Mouse (Mus musculus) adrenal gland, postnatal 10 days (tissue): ENCODE measurements around the gene Mob3c. TPM values are rescaled to one million over a fixed set of nuclear protein-coding genes. Genes with fewer than 3 reads are reported as not detected.

Experiments used
- DNase-seq: peaks from one replicate; pipeline ENCODE4 v3.0.0; 2021; ENCODE audit warnings: mixed read lengths
- total RNA-seq, 2 experiments: library from RNA; stranded (reverse); gene quantifications; 2 replicates each; pipeline ENCODE4 v1.2.3; 2021

Mob3c gene
- total RNA-seq, 2 experiments from 2014 or later = 13.8 to 15.1 TPM

GRCm38 (mm10) chr4:115878828-115879227 is 50.9 kb downstream of the Mob3c start:
- no peak for DNase-seq

GRCm38 (mm10) chr4:115881183-115881582 is 53.3 kb downstream of the Mob3c start:
- no peak for DNase-seq

- no peak for DNase-seq
Observed at GRCm38 (mm10) chr4:115882195-115882594, 54.3 kb downstream of the Mob3c start.

- DNase-seq = no peak
Observed at GRCm38 (mm10) chr4:115884022-115884421, 56.1 kb downstream of the Mob3c start, which contains the start of gene Kncn. Gene Kncn, plus strand, starts transcription at chr4:115884400.

Other genes with a start within 250 kb of the Mob3c start
- 10 to 100 TPM in 1 of 2 experiments, 1 to 10 TPM in 1; 4.4 to 17.8 TPM for gene Cyp4a32, start 227.1 kb upstream of the Mob3c start, total RNA-seq
- 10 to 100 TPM; 19.1 to 26.5 TPM for gene Cyp4b1, start 180.4 kb upstream of the Mob3c start, total RNA-seq
- gene Efcab14, start 90.3 kb upstream of the Mob3c start, total RNA-seq = 10 to 100 TPM; 47.0 to 51.9 TPM
- 1 to 10 TPM; 1.0 to 1.3 TPM for gene Tex38, start 47.1 kb upstream of the Mob3c start, total RNA-seq
- 10 to 100 TPM; 42.8 to 52.2 TPM for gene Atpaf1, start 43.3 kb upstream of the Mob3c start, total RNA-seq
- gene Mknk1, start 11.1 kb downstream of the Mob3c start, total RNA-seq = 10 to 100 TPM; 30.4 to 43.9 TPM
- gene Kncn, start 56.3 kb downstream of the Mob3c start, total RNA-seq = not detected
- not detected for gene 6430628N08Rik, start 62.6 kb downstream of the Mob3c start, total RNA-seq
- not detected for gene Dmbx1, start 111.8 kb downstream of the Mob3c start, total RNA-seq
- 10 to 100 TPM in 1 of 2 experiments, 1 to 10 TPM in 1; 9.8 to 13.8 TPM for gene Faah, start 189.8 kb downstream of the Mob3c start, total RNA-seq
- gene Nsun4, start 225.8 kb downstream of the Mob3c start, total RNA-seq = 10 to 100 TPM; 24.1 to 28.4 TPM
- gene Uqcrh, start 247.0 kb downstream of the Mob3c start, total RNA-seq = 1,000 to 10,000 TPM; 1,050 to 1,199 TPM
- gene Lrrc41, start 247.2 kb downstream of the Mob3c start, total RNA-seq = 10 to 100 TPM; 54.5 to 60.0 TPM